13 mouse cellular contexts compared by ENCODE assay signal in genomic region chr3:99256766-99257165, GRCm38 (mm10). TPM values are rescaled to one million over a fixed set of nuclear protein-coding genes. Genes with fewer than 3 reads are reported as not detected.
DNase-seq lines count a peak whose midpoint lies in the region; ATAC-seq and TF ChIP-seq lines count a peak whose summit lies in the region.
"Had no signal": no experiment of that assay in that cellular context is flagged by ENCODE, and none has a peak within 500 bp of the region (broad histone marks: within the 10 kb centered on the region; RNA-seq: fewer than 3 reads in every experiment).

No protein-coding gene starts in this region.

- 2% methylated on average over 20 of the region's 20 CpGs for WGBS in kidney, embryonic 15.5 days
- under 1% methylated on average over 20 of the region's 20 CpGs for WGBS in kidney, embryonic 14.5 days
- 3% methylated on average over 20 of the region's 20 CpGs for WGBS in embryonic facial prominence, embryonic 13.5 days

- peaks cover 97% of the 10 kb centered on the region for H3K27me3 ChIP-seq in kidney, embryonic 15.5 days
- H3K27me3 ChIP-seq in kidney, embryonic 14.5 days (ENCODE audit: control insufficient read depth, insufficient read depth, low read length) = peaks cover 94% of the 10 kb centered on the region
- H3K27me3 ChIP-seq in embryonic facial prominence, embryonic 13.5 days = peaks cover 97% of the 10 kb centered on the region

- TF ChIP-seq POLR2A in brain, embryonic 14.5 days (IDR thresholded peaks at IDR 0.05; ENCODE audit: borderline replicate concordance, extremely low read depth, insufficient read depth, insufficient read length, poor library complexity, severe bottlenecking) = no peak

- TF ChIP-seq CTCF in brain, embryonic 14.5 days (IDR thresholded peaks at IDR 0.05; ENCODE audit: borderline replicate concordance, extremely low read depth, insufficient read depth, insufficient read length) = 0 out of 2 replicates have a peak, but pooled peaks have one; percentile 6

- no peak overlapping the region for H3K27ac ChIP-seq in kidney, embryonic 15.5 days
- H3K27ac ChIP-seq in kidney, embryonic 14.5 days (ENCODE audit: low read depth, low read length) = no peak overlapping the region
- H3K27ac ChIP-seq in embryonic facial prominence, embryonic 13.5 days = peak overlapping the region; percentile 57
- H3K27ac ChIP-seq: neural tube, embryonic 13.5 days had no signal

- H3K9me3 ChIP-seq in kidney, embryonic 15.5 days (replicated peaks) = no peaks in the 10 kb centered on the region
- no peaks in the 10 kb centered on the region for H3K9me3 ChIP-seq in kidney, embryonic 14.5 days (ENCODE audit: control insufficient read depth, low read length)
- H3K9me3 ChIP-seq in embryonic facial prominence, embryonic 13.5 days = no peaks in the 10 kb centered on the region
- H3K9me3 ChIP-seq: neural tube, embryonic 13.5 days had no signal

- peak; percentile 43 for DNase-seq in brain, embryonic 14.5 days (ENCODE audit: low read depth)
- peak; percentile 71 for DNase-seq in mesoderm, embryonic 11.5 days (ENCODE audit: low read depth, low spot score)
- no peak for DNase-seq in right cerebral cortex, adult 18-20 months
- no peak for DNase-seq in ovary, postnatal 10 days (ENCODE audit: low spot score)
- DNase-seq: adrenal gland, adult 2 months; cerebellum, adult 11 months; kidney, postnatal 14 days; lung, postnatal 4 days; thymus, postnatal 25 days had no signal

- ATAC-seq in kidney, embryonic 15.5 days (replicated peaks; ENCODE audit: low FRiP score) = peak; percentile 9
- no peak; the same call in 1 of the 2 replicates for ATAC-seq in kidney, embryonic 14.5 days (ENCODE audit: low FRiP score, low TSS enrichment)
- ATAC-seq in embryonic facial prominence, embryonic 13.5 days (ENCODE audit: insufficient number of reproducible peaks, insufficient read depth, low FRiP score, low TSS enrichment, low read depth) = no peak

- no peak overlapping the region for H3K4me2 ChIP-seq in kidney, embryonic 15.5 days
- no peak overlapping the region for H3K4me2 ChIP-seq in kidney, embryonic 14.5 days (replicated peaks; ENCODE audit: low read depth, low read length)
- H3K4me2 ChIP-seq in embryonic facial prominence, embryonic 13.5 days = peak overlapping the region; percentile 78
- H3K4me2 ChIP-seq: neural tube, embryonic 13.5 days had no signal

- no peaks in the 10 kb centered on the region for H3K36me3 ChIP-seq in kidney, embryonic 15.5 days
- no peaks in the 10 kb centered on the region for H3K36me3 ChIP-seq in kidney, embryonic 14.5 days (ENCODE audit: control insufficient read depth, insufficient read depth, low read length)
- H3K36me3 ChIP-seq in embryonic facial prominence, embryonic 13.5 days = no peaks in the 10 kb centered on the region
- H3K36me3 ChIP-seq: neural tube, embryonic 13.5 days had no signal

- peaks cover 19% of the 10 kb centered on the region for H3K4me1 ChIP-seq in kidney, embryonic 15.5 days
- no peaks in the 10 kb centered on the region for H3K4me1 ChIP-seq in kidney, embryonic 14.5 days (ENCODE audit: control insufficient read depth, insufficient read depth, low read length)
- H3K4me1 ChIP-seq in embryonic facial prominence, embryonic 13.5 days = peaks cover 13% of the 10 kb centered on the region

- H3K4me3 ChIP-seq in kidney, embryonic 15.5 days (replicated peaks) = no peak overlapping the region
- no peak overlapping the region for H3K4me3 ChIP-seq in kidney, embryonic 14.5 days (ENCODE audit: low read length)
- H3K4me3 ChIP-seq in embryonic facial prominence, embryonic 13.5 days = peak overlapping the region; percentile 60
- H3K4me3 ChIP-seq: neural tube, embryonic 13.5 days had no signal

- H3K9ac ChIP-seq in kidney, embryonic 15.5 days = no peak overlapping the region
- no peak overlapping the region for H3K9ac ChIP-seq in kidney, embryonic 14.5 days (ENCODE audit: low read depth, low read length)
- peak overlapping the region; percentile 86 for H3K9ac ChIP-seq in embryonic facial prominence, embryonic 13.5 days
- H3K9ac ChIP-seq: neural tube, embryonic 13.5 days had no signal

RNA-seq across cellular contexts. Expression of gene Tbx15, which starts 16.6 kb away (rescaled TPM):
- polyA plus RNA-seq in kidney, embryonic 15.5 days (2015; fragmentation: Nextera tagmentation; extraction: Ambion mirVana) = 0.36 and 0.64 TPM in 2 replicates
- polyA plus RNA-seq in kidney, embryonic 14.5 days (2014; fragmentation: Nextera tagmentation; extraction: Ambion mirVana) = 0.09 TPM in 1 of 2 replicates, not detected in the other
- 3.1 and 4.2 TPM in 2 replicates for polyA plus RNA-seq in brain, embryonic 14.5 days (2012; rRNA removed)
- 16.0 and 23.0 TPM in 2 replicates for polyA plus RNA-seq in embryonic facial prominence, embryonic 13.5 days (2015; fragmentation: Nextera tagmentation; extraction: Ambion mirVana)

Comparison
In these comparisons a context has a peak if more than half of its experiments do, and no peak if none do; other contexts are left out.
1. DNase-seq: peak in brain, embryonic 14.5 days (single experiment) and mesoderm, embryonic 11.5 days (single experiment); none in right cerebral cortex, adult 18-20 months (single experiment) and ovary, postnatal 10 days (single experiment).